Mouse (Mus musculus) neural tube, embryonic 15.5 days (tissue): ENCODE data around the gene Ccl12. TPM values are rescaled to one million over a fixed set of nuclear protein-coding genes. Genes with fewer than 3 reads are reported as not detected.

Experiments
- ATAC-seq: fragments of 200-750 bp; cut with Nextera tagmentation; 2 replicates; pipeline ENCODE4 v1.8.0; 2017; ENCODE audit warnings: mild to moderate bottlenecking, moderate TSS enrichment, moderate library complexity; ENCODE audit not compliant: low FRiP score
- H3K27ac ChIP-seq: fragments of 300-500 bp; sonication (generic); replicated peaks from 2 replicates; pipeline ENCODE4 v1.5.1; 2015; ENCODE audit warnings: mild to moderate bottlenecking, inconsistent platforms
- H3K27me3 ChIP-seq: fragments of 300-500 bp; sonication (generic); replicated peaks from 2 replicates; pipeline ENCODE4 v1.6.1; 2015; ENCODE audit warnings: inconsistent platforms
- H3K36me3 ChIP-seq: fragments of 300-500 bp; sonication (generic); 2 replicates; pipeline ENCODE4 v1.6.1; 2015; ENCODE audit warnings: inconsistent platforms
- H3K4me1 ChIP-seq: fragments of 300-500 bp; sonication (generic); 2 replicates; pipeline ENCODE4 v1.6.1; 2015; ENCODE audit warnings: inconsistent platforms
- H3K4me2 ChIP-seq: fragments of 300-500 bp; sonication (generic); 2 replicates; pipeline ENCODE4 v1.6.1; 2015; ENCODE audit warnings: inconsistent platforms, mild to moderate bottlenecking, moderate library complexity
- H3K4me3 ChIP-seq: fragments of 300-500 bp; sonication (generic); replicated peaks from 2 replicates; pipeline ENCODE4 v1.5.1; 2015; ENCODE audit warnings: mild to moderate bottlenecking, inconsistent platforms
- H3K9ac ChIP-seq: fragments of 300-500 bp; sonication (generic); replicated peaks from 2 replicates; pipeline ENCODE4 v1.6.1; 2015; ENCODE audit warnings: mild to moderate bottlenecking, inconsistent platforms
- H3K9me3 ChIP-seq: fragments of 300-500 bp; sonication (generic); replicated peaks from 2 replicates; pipeline ENCODE4 v1.6.1; 2016; ENCODE audit warnings: inconsistent platforms
- WGBS: fragments of 180-500 bp; shearing (Covaris S2); methylation state at CpG from one replicate; pipeline ENCODE4 v1.1.7; 2015; ENCODE audit warnings: mixed read lengths; 5-methylcytosine and 5-hydroxymethylcytosine counted together
- polyA plus RNA-seq: library from polyadenylated mRNA; unstranded; fragments of >200 nt; fragmentation: Nextera tagmentation; extraction: Ambion mirVana; gene quantifications from 2 replicates; pipeline ENCODE4 v1.2.1, GENCODE M21; 2015

Ccl12 gene
- polyA plus RNA-seq, result 3.3 and 5.3 TPM in 2 replicates

DNA sequence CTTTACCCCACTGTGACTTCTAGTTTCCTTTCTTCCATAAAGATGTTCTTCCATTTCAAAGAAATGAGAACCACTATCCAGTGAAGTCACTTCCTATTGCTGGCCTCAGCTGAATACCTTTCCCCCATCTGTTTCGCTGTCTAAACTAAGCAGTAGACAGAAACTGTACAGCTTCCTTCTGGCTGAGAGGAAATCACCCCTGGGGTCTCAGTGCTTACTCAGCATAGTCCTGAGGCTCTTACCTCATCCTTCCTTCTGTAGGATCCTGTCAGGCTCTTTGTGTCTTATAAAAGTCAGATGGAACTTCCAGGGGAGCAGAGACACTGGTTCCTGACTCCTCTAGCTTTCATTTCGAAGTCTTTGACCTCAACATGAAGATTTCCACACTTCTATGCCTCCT lies at the start of gene Ccl12:
Ccl12 (plus strand) TSS at position 317 of the 400 bp plus-strand sequence.
- Histone ChIP-seq H3K4me2 (no peak within 1 kb of the TSS), H3K27ac (no peak within 1 kb of the TSS), H3K36me3 (no peaks in the 10 kb centered on the region), H3K27me3 (no peaks in the 10 kb centered on the region), H3K4me1 (no peaks in the 10 kb centered on the region), H3K9ac (no peak within 1 kb of the TSS), H3K4me3 (no peak within 1 kb of the TSS), H3K9me3 (no peaks in the 10 kb centered on the region)
- 61% methylated on average over 2 of the region's 2 CpGs for WGBS
- no peak for ATAC-seq

DNA sequence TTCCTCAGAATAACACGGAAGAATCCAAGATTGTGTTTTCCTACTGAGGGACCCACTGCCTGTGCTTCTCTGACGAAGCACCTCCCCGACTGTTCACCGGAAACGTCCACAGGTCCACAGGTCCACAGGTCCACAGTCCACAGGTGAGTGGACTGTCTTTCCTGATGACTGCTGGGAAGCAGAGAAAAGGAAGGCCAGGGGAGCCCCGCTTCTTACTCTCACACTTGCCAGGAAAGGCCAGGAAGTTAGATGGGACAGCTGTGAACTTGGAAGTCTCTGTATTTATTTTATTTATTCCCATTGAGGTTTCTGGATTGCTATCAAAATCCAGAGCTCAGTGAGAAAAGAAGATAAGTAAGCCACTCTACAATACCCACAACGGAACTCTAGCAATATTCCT lies 47.8 kb upstream of the Ccl12 start:
- 91% methylated on average over 7 of the region's 7 CpGs for WGBS

GRCm38 (mm10) chr11:82057646-82058045 lies 44.0 kb upstream of the Ccl12 start, which contains the start of gene Ccl11:
Gene Ccl11, plus strand, starts transcription at chr11:82057823.
- WGBS, result 90% methylated on average over 6 of the region's 6 CpGs
- Histone ChIP-seq H3K4me1 (no peaks in the 10 kb centered on the region), H3K36me3 (no peaks in the 10 kb centered on the region), H3K4me2 (no peak within 1 kb of the TSS), H3K9ac (no peak within 1 kb of the TSS), H3K27me3 (no peaks in the 10 kb centered on the region), H3K4me3 (no peak within 1 kb of the TSS), H3K27ac (no peak within 1 kb of the TSS), H3K9me3 (no peaks in the 10 kb centered on the region)
- ATAC-seq, result no peak

More for the DNA sequence above, 47.8 kb upstream of the Ccl12 start:
- Histone ChIP-seq H3K4me3 (no peak overlapping the region), H3K27me3 (no peaks in the 10 kb centered on the region), H3K9me3 (no peaks in the 10 kb centered on the region), H3K9ac (no peak overlapping the region), H3K4me2 (no peak overlapping the region), H3K27ac (no peak overlapping the region), H3K4me1 (no peaks in the 10 kb centered on the region), H3K36me3 (no peaks in the 10 kb centered on the region)
- ATAC-seq, result no peak

DNA sequence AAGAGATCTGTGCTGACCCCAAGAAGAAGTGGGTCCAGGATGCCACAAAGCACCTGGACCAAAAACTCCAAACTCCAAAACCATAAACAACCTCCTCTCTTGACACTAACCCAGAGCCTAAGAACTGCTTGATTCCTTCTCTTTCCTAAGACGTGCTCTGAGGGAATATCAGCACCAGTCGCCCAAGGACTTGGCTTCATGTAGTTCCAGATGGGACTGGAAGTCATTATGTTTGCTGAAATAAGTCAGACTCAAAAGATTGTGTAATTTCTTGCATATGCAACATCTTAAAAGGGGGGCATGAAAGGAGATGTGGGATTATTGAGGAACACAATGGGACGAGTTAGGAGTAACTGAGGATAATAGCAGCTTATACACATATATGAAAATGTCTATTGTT lies 39.4 kb upstream of the Ccl12 start:
- Histone ChIP-seq H3K4me1 (no peaks in the 10 kb centered on the region), H3K9me3 (no peaks in the 10 kb centered on the region), H3K27me3 (no peaks in the 10 kb centered on the region), H3K4me2 (no peak overlapping the region), H3K9ac (no peak overlapping the region), H3K36me3 (no peaks in the 10 kb centered on the region), H3K4me3 (no peak overlapping the region), H3K27ac (no peak overlapping the region)
- 78% methylated on average over 3 of the region's 3 CpGs for WGBS
- no peak for ATAC-seq

DNA sequence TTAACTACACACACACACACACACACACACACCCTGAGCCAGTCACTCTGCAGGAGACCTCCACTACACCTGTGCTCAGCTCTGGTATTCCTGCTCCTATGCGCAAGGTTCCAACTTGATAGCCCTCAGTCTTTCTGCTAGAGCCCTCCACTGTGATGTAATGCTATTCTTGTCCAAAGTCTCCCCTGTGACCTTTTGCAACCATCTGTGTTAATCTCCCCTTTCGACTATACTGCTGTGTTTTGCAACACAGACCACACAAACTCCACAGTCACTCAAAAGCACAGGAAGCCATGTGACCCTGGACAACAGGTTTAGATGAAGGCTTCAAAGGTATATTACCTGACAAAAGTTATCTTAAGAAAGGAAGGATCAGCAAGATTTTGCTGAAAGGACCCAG lies 38.2 kb upstream of the Ccl12 start:
- Histone ChIP-seq H3K27me3 (no peaks in the 10 kb centered on the region), H3K27ac (no peak overlapping the region), H3K36me3 (no peaks in the 10 kb centered on the region), H3K9ac (no peak overlapping the region), H3K9me3 (no peaks in the 10 kb centered on the region), H3K4me2 (no peak overlapping the region), H3K4me3 (no peak overlapping the region), H3K4me1 (no peaks in the 10 kb centered on the region)
- 81% methylated on average over 2 of the region's 2 CpGs for WGBS
- ATAC-seq, result no peak

DNA sequence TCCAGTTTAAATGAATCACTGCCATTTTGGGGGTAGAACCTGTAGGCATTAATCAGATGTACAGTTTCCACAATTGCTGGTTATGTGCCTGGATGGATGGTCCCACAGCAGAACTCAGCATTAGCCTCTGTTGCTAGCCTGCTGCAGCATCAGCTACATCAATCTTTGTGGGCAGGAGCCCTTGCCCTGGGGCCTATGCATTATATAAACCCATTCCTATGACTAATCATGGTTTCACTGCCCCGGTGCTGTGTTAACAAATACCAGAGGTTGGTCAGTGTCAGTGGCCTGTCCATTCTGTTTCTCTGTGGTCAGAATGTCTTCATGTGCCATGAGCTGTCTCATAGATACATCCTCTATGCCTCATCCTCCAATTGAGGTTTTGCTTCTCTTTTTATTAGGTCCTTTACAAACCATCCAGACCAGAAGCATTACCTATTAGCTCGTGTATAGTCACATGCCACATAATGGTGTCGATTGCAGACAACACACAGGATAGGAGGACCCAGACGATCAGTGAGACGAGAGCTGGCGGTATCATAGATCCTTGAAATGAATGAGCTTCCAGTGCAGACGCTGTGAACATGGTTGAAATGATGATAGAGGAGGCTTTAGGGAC lies 34.6 kb upstream of the Ccl12 start:
- no peak for ATAC-seq
- Histone ChIP-seq H3K4me3 (no peak overlapping the region), H3K4me2 (no peak overlapping the region), H3K27ac (no peak overlapping the region), H3K4me1 (no peaks in the 10 kb centered on the region), H3K9ac (no peak overlapping the region), H3K9me3 (no peaks in the 10 kb centered on the region), H3K36me3 (no peaks in the 10 kb centered on the region), H3K27me3 (no peaks in the 10 kb centered on the region)
- 77% methylated on average over 7 of the region's 7 CpGs for WGBS

DNA sequence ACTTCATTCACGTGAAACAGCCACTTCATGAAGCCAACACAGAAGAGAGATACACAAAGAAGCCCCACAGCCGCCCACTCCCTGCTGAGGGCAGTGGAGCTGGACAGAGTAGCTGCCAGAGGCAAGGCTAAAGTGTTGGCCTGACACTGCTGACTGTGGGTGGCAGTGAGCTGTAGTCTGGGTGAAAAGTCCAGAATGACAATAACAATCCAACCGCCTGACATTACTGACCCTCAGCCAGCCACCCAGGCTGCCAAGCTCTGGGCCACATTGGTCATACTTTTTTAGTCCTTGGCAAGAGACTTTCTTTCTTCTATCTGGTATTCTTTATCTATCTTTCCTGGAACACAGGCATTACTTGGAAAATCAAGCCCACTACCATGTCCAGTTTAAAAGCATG lies 30.6 kb upstream of the Ccl12 start:
- WGBS, result 87% methylated on average over 3 of the region's 3 CpGs
- no peak overlapping the region for H3K27ac ChIP-seq
- no peak overlapping the region for H3K9ac ChIP-seq
- H3K9me3 ChIP-seq, result no peaks in the 10 kb centered on the region
- no peak overlapping the region for H3K4me3 ChIP-seq
- H3K4me1 ChIP-seq, result no peaks in the 10 kb centered on the region
- no peaks in the 10 kb centered on the region for H3K36me3 ChIP-seq
- no peak overlapping the region for H3K4me2 ChIP-seq
- ATAC-seq, result no peak
- no peaks in the 10 kb centered on the region for H3K27me3 ChIP-seq

- Histone ChIP-seq H3K4me3 (no peak overlapping the region), H3K27me3 (no peaks in the 10 kb centered on the region), H3K27ac (no peak overlapping the region), H3K36me3 (no peaks in the 10 kb centered on the region), H3K4me1 (no peaks in the 10 kb centered on the region), H3K9ac (no peak overlapping the region), H3K9me3 (no peaks in the 10 kb centered on the region), H3K4me2 (no peak overlapping the region)
- WGBS, result 73% methylated on average over 1 of the region's 1 CpGs
- ATAC-seq, result no peak
Measured at GRCm38 (mm10) chr11:82072374-82072773, 29.3 kb upstream of the Ccl12 start.

DNA sequence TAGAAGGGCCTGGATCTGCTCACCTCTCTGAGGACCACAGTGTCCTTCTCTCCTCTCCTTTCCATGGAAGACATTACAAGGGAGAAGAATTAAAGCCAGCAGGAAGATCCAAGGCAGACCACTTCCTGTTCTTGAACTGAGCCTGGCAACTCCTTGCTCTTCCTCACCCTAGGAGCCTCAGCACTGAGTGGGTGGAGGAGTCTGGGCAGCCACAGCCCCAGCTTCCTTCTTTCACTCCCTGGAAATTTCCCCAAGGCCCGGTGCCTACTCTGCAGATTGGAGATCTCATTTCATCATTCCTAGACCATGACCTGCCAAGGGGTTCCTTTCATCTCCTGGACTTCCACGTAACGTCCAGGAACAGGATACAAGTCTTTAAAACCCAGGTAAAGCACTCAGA lies 28.7 kb upstream of the Ccl12 start:
- H3K4me3 ChIP-seq, result no peak overlapping the region
- no peaks in the 10 kb centered on the region for H3K9me3 ChIP-seq
- H3K27ac ChIP-seq, result no peak overlapping the region
- H3K27me3 ChIP-seq, result no peaks in the 10 kb centered on the region
- no peaks in the 10 kb centered on the region for H3K4me1 ChIP-seq
- no peak overlapping the region for H3K4me2 ChIP-seq
- H3K36me3 ChIP-seq, result no peaks in the 10 kb centered on the region
- 81% methylated on average over 3 of the region's 3 CpGs for WGBS
- no peak for ATAC-seq
- no peak overlapping the region for H3K9ac ChIP-seq

DNA sequence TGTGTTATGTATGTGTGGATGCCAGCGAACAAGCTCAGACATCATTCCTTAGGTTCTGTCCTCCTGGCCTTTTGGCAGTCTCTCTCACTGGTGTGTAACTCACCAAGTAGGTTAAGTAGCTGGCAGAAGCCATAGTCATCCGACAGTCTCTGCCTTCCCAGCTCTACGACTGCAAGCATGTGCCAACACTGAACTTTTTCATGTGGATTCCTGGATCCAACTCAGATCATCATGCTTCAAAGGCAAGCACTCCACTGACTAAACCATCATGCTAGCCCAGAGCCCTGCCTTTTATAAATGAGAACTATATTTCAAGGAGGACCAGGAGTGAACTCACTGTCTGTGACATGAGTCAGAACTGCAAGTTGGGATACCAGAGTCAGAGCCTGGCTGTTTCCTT lies 28.0 kb upstream of the Ccl12 start:
- no peaks in the 10 kb centered on the region for H3K9me3 ChIP-seq
- no peak for ATAC-seq
- H3K36me3 ChIP-seq, result no peaks in the 10 kb centered on the region
- no peaks in the 10 kb centered on the region for H3K27me3 ChIP-seq
- H3K4me3 ChIP-seq, result no peak overlapping the region
- H3K4me2 ChIP-seq, result no peak overlapping the region
- WGBS, result 86% methylated on average over 3 of the region's 3 CpGs
- H3K9ac ChIP-seq, result no peak overlapping the region
- no peak overlapping the region for H3K27ac ChIP-seq
- no peaks in the 10 kb centered on the region for H3K4me1 ChIP-seq

- H3K4me2 ChIP-seq, result no peak overlapping the region
- WGBS, result 88% methylated on average over 3 of the region's 3 CpGs
- no peak overlapping the region for H3K9ac ChIP-seq
- no peaks in the 10 kb centered on the region for H3K27me3 ChIP-seq
- no peaks in the 10 kb centered on the region for H3K9me3 ChIP-seq
- ATAC-seq, result no peak
- H3K4me1 ChIP-seq, result no peaks in the 10 kb centered on the region
- no peak overlapping the region for H3K4me3 ChIP-seq
- no peaks in the 10 kb centered on the region for H3K36me3 ChIP-seq
- no peak overlapping the region for H3K27ac ChIP-seq
Measured at GRCm38 (mm10) chr11:82077031-82077430, 24.6 kb upstream of the Ccl12 start.

DNA sequence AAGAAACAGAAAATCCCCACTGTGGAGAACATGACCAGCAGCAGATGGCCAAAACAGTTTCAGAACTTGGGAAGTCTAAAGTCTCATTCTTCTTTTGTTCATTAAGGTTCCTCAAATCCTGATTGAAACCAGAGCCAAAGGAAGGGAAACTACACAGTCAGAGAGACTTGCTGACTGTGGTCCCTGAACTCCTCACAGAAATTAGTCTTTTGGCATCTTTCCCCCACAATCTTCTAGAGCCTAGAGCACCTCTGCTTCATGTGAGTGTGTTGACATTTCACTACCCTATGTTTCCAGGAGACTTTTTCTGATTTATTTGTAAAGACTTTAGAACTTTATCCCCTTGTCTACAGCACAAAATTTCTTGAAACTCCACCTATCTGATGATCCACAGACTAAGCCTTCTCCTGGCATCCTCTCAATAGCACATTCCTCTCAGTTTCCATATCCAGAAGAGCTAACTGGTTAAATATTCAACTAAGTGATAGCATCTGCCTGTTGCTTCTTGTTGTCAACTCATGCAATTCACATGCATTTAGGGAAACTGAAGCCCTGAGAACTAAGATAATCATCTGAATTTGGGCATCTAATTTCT lies 23.4 kb upstream of the Ccl12 start:
- Histone ChIP-seq H3K36me3 (no peaks in the 10 kb centered on the region), H3K27me3 (no peaks in the 10 kb centered on the region), H3K4me2 (no peak overlapping the region), H3K4me1 (no peaks in the 10 kb centered on the region), H3K9me3 (no peaks in the 10 kb centered on the region), H3K4me3 (no peak overlapping the region), H3K9ac (no peak overlapping the region), H3K27ac (no peak overlapping the region)
- no peak for ATAC-seq
